Comparison of ENCODE assay signal across 8 mouse cellular contexts in genomic region chr11:20829056-20829686, GRCm38 (mm10). TPM values are rescaled to one million over a fixed set of nuclear protein-coding genes. Genes with fewer than 3 reads are reported as not detected.
A peak's percentile ranks its signal among the peaks of the same experiment; 100 is the strongest.
DNase-seq lines count a peak whose midpoint lies in the region; ATAC-seq lines count a peak whose summit lies in the region.

No protein-coding gene starts in this region.

- H3K4me2 ChIP-seq in liver, embryonic 16.5 days (ENCODE audit: low read depth, low read length) = peak overlapping the region; percentile 83; the same call in 1 of the 2 replicates
- H3K4me2 ChIP-seq in stomach, embryonic 15.5 days = peak overlapping the region; percentile 88; the same call in 1 of the 2 replicates

- peak; percentile 26 for DNase-seq in adrenal gland, postnatal 14 days
- no peak for DNase-seq in adrenal gland, postnatal 25 days
- peak; percentile 24 for DNase-seq in retina, postnatal 1 day
- DNase-seq in retina, embryonic 14.5 days (ENCODE audit: low spot score) = no peak
- no peak for DNase-seq in gastrocnemius, adult 8-10 months (ENCODE audit: low spot score in 2 of 2)

- no peaks in the 10 kb centered on the region for H3K9me3 ChIP-seq in liver, embryonic 16.5 days (replicated peaks; ENCODE audit: control insufficient read depth, low read length)
- H3K9me3 ChIP-seq in stomach, embryonic 15.5 days = no peaks in the 10 kb centered on the region

- no peak overlapping the region for H3K4me3 ChIP-seq in liver, embryonic 16.5 days (ENCODE audit: low read depth, low read length)
- no peak overlapping the region for H3K4me3 ChIP-seq in stomach, embryonic 15.5 days (replicated peaks)

- H3K36me3 ChIP-seq in liver, embryonic 16.5 days (ENCODE audit: control insufficient read depth, insufficient read depth) = no peaks in the 10 kb centered on the region
- no peaks in the 10 kb centered on the region for H3K36me3 ChIP-seq in stomach, embryonic 15.5 days

- no peak overlapping the region for H3K27ac ChIP-seq in liver, embryonic 16.5 days (ENCODE audit: low read length)
- no peak overlapping the region for H3K27ac ChIP-seq in stomach, embryonic 15.5 days

- H3K9ac ChIP-seq in liver, embryonic 16.5 days (ENCODE audit: low read depth, low read length) = no peak overlapping the region
- no peak overlapping the region for H3K9ac ChIP-seq in stomach, embryonic 15.5 days

- ATAC-seq in liver, embryonic 16.5 days (ENCODE audit: low read depth) = peak; percentile 49; the same call in 1 of the 2 replicates
- ATAC-seq in stomach, embryonic 15.5 days (ENCODE audit: insufficient read depth, low FRiP score, low read depth) = no peak
- ATAC-seq in monocyte, adult 5-6 weeks (replicated peaks; ENCODE audit: insufficient number of reproducible peaks, low FRiP score, low TSS enrichment, poor library complexity, severe bottlenecking) = no peak

- H3K27me3 ChIP-seq in liver, embryonic 16.5 days (ENCODE audit: control insufficient read depth, insufficient read depth, low read depth, low read length) = peaks cover 27% of the 10 kb centered on the region
- no peaks in the 10 kb centered on the region for H3K27me3 ChIP-seq in stomach, embryonic 15.5 days (replicated peaks)

- WGBS in liver, embryonic 16.5 days (ENCODE audit: insufficient replicate concordance) = 70% methylated on average over 9 of the region's 9 CpGs
- WGBS in stomach, embryonic 15.5 days = 49% methylated on average over 9 of the region's 9 CpGs

- H3K4me1 ChIP-seq in liver, embryonic 16.5 days (ENCODE audit: control insufficient read depth, low read depth, low read length) = peaks cover 6% of the 10 kb centered on the region
- H3K4me1 ChIP-seq in stomach, embryonic 15.5 days = peaks cover 13% of the 10 kb centered on the region

RNA-seq across cellular contexts. Expression of gene Lgalsl, which starts 1.7 kb away (rescaled TPM):
- 23.9 and 27.7 TPM in 2 replicates for total RNA-seq in adrenal gland, postnatal 14 days (2021)
- 26.2 and 32.5 TPM in 2 replicates for total RNA-seq in adrenal gland, postnatal 25 days (2021)
- polyA plus RNA-seq in liver, embryonic 16.5 days (2015; fragmentation: Nextera tagmentation; extraction: Ambion mirVana) = 6.7 and 8.3 TPM in 2 replicates
- 34.0 and 36.5 TPM in 2 replicates for polyA plus RNA-seq in stomach, embryonic 15.5 days (2015; fragmentation: Nextera tagmentation; extraction: Ambion mirVana)
- 10 to 100 TPM; 68.0 to 76.2 (median 72.6) TPM for total RNA-seq in gastrocnemius, adult 8-10 months (2022)
- total RNA-seq in monocyte, adult 5-6 weeks (2017) = 2.4 to 11.7 TPM (median 3.9 TPM) in 3 replicates

Comparison
In these comparisons a context has a peak if more than half of its experiments do, and no peak if none do; other contexts are left out.
1. DNase-seq: peak in adrenal gland, postnatal 14 days (single experiment) and retina, postnatal 1 day (single experiment); none in adrenal gland, postnatal 25 days (single experiment), retina, embryonic 14.5 days (single experiment) and gastrocnemius, adult 8-10 months (0 of 2).